Mouse (Mus musculus) cerebellum, adult 18-20 months (tissue): ENCODE measurements at regions not wholly inside any gene's neighbourhood (a gene's known extent, or its start where the extent isn't known, plus 50 kb on each side); places are given as distances from the start of the nearest gene placed in this dataset.
A peak's percentile ranks its signal among the peaks of the same experiment; 100 is the strongest.

ENCODE experiments used
- DNase-seq, 2 experiments: peaks; one replicate each; pipeline ENCODE4 v3.0.0; 2021

DNA sequence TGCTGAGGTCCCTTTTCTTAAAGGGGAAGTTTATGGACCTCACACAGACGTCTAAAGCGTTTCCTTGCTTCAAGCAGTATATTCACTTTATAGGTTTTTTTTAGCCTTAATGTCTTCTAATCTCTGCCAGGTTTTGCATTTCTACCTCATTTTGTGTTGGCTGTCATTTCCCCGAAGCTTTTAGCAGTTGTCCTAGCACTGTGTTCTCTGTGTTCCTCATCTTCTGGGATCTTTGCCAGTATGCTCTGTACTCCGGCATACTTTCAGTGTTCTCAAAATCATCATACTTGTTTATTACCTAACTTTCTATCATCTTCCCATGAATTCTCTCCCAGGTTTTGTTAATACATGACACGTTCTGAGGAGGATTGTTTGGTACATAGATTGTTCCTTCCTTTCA lies 333.5 kb upstream of the Lsamp start:
- DNase-seq, result no peak

DNA sequence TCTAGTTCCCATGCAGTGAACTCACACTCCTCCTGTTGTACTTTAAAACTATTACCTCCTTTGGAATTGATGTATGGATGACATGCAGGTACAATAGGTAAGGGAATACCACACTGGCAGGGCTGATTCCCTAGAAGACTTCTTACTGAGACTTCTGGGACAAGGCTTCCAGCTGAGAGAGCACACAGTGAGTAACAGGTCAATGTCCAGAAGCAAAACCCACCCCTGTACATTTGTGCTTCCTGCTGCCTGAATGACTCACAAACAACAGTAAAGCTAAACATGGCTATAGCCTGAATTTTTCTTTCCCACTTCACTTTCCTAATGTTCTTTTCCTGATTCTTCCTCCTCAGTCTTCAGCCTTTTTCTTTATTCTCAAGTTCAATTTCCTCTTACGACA lies 316.3 kb upstream of the Lsamp start:
- no peak for DNase-seq

DNA sequence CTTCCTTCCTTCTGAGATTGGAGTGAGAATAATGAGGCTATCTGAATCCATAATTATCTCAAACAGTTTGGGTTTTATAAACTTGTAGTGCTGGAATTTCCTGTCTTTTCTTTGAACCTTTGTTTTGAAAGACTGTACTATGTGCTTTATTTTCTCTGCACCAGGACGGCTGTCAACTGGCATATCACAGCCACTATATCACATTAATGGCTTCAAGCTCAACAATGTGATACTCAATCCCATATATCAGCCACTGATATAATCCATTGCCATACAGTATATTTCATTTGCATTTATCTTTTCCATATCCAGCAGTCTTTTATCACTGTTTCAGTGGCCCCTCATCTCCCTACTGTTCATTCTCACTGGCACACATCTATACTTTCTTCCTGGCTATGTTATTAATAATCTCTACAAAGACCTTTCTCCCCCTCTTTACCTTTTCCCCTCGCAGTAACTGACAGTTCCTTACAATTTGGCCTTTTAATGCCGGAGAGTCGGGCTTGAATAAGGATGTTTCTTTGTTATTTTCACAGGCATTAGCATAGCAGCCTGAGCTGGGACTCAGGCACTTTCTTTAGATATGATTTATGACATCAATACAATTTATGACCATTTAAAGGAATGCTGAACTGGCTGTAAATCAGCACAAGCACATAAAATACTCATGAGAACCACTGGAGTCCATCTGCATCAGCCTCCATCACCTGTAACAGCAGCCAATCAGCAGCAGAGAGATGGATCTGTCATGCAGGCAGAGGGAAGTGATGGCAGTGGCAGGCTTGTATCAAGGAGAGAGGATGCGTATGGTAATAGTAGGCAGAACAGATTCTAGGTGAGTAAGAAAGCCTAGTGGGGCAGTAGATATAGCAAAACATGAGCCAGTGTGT lies 311.8 kb upstream of the Lsamp start:
- DNase-seq, result no peak

DNA sequence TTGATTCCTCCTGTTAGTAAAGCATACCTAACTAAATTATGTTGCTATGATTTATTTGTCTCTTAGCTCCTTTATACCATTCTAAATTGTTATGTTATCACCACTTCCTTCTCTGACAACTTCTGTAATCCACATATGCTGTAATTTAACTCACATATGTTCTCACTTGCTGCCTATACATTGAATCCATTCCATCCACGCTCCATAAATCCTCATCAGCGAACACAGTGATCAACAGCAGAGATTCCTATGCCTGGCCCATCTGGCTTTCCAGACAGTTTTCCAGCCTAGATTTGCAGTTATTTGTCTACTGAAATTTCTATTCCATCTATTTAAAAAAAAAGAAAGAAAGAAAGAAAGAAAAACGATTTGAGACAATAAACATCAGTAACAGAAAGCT lies 308.4 kb upstream of the Lsamp start:
- DNase-seq, result no peak

DNA sequence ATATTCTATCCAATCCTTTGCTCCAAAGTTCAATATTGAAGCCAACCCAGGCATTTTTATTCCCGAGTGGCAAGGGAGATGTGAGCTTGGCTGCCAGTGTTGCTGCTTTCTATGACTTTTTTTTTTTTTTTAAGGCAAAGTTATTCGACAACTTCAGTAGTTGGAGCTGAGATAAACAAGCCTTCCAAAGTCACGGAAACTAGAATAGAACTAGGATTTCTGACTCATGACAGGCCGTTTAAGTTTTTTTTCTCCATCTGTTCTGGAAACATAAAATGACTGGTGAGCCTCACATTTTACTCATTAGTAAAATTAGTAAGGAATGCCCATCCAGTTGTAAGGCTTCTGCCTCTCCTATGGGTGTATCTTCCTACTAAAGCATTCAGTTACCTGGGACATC lies 305.9 kb upstream of the Lsamp start:
- DNase-seq, result no peak

DNA sequence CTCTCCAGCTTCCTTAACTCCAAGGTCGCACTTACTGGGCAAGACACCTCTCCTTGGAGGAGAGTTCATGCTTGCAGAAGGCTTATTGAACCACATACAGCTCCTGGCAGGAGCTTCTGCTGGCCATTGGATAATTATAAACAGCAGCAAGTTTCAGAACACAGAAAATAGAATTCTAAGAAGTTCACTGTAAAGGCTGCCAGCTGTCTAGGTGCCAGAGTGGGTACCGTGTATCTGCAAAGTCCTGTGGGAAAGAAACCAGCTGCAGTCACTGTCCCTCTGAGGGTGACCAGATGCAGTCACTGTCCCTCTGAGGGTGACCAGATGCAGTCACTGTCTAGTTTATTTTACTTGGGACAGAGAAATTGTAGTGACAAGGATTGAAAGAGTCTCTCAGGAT lies 291.1 kb upstream of the Lsamp start:
- peak in 1 of 2 experiments; percentile 2 for DNase-seq

DNA sequence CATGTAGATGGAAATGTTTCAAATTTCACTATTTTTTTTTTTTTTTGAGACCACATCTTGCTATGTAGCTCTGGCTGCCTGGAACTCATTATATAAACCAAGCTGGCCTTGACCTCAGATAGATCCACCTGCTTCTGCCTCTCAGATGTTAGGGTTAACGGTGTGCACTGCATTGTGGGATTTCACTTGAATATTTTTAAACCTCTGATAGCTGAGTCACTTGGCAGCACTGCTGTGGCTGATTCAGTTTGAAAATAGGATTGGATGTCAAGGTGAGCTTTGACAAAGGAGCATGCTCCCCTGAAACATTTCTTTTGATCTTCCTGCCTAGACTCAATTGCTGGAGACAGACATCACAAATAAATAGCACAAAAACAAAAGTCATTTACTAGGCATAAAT lies 288.3 kb upstream of the Lsamp start:
- DNase-seq, result no peak

DNA sequence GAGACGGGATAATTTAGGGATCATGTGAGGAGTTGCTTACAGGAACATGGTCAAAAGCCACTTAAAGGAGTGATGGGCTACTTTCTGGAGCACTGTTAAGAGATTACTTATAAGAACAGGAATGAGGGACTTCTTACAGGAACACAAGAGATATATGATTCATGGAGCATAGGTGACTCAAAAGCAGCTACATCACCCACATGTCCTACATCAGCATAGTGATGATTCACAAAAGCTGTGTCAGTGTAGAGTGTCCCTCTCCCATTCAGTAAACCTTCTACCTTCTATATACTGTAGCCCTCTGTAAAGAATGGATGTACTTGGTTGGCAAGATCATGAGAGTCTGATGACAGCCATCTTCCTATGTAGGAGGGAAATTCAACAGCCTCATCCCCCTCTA lies 285.0 kb upstream of the Lsamp start:
- DNase-seq, result no peak

DNA sequence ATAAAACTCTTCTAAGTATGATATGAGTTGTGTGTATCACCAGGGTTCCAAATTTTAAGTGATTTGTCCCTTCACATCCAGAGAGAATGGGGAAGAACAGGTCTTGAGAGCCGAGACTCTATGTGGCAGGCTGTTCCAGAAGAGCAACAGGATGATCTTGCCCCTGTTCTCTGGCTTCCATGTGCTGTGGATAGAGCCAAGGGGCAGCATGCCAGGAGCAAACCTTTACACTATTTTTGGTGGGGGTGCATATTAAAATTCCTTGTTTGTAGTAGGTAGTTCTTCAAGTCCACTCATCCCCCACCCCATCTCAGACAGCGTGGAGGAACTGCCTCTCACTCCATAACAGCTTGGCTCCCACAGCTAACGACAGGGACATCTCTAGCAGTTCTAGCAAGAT lies 278.0 kb upstream of the Lsamp start:
- DNase-seq, result no peak

DNA sequence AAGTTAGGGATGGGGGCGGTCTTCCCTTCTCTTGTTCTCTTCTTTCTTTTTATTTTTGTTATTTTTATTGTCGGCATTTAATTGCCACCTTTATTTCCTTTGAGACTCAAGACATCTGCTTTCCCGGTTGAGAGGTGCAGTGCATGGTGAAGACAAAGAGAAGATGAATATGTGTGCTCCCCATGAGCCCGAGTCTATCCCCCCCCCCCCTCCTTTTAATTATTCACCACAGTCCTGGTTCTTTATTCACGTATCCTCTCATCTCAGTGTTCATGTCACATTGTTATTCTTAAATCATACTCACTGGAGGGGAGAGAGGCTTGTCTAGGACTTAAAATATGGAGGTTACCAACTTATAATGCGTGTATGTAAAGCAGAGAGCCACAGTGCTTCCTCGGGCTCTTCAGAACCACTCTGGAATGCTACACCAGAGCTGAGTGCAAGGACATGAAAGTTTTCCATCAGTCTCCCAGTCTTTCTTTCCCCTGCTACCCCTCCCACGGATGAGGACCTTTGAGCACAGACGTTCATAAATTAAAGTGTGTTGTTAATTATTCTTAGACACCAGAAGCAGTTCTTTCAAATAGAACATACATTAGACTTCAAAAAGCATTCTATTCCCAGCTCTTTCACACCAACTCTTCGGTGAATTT lies 274.6 kb upstream of the Lsamp start:
- no peak for DNase-seq

DNA sequence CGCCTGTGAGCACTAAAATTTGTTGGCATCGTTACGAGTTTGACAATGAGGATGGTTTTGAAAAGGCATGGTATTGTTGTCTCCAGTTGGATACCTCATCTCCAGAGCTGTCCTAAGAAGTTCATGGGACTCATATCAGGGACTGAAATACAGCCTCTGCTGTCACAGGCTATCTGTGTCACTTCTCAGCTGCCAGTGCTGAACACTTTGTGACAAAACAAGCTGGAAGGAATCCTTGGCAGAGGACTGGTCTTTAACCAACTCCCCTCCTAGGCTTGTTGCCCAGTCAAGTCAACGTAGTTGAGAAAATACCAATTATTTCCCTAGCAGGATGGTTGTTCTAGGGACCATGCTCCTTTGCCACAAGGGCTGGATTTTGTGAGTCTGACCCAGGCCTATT lies 256.6 kb upstream of the Lsamp start:
- DNase-seq, result no peak

DNA sequence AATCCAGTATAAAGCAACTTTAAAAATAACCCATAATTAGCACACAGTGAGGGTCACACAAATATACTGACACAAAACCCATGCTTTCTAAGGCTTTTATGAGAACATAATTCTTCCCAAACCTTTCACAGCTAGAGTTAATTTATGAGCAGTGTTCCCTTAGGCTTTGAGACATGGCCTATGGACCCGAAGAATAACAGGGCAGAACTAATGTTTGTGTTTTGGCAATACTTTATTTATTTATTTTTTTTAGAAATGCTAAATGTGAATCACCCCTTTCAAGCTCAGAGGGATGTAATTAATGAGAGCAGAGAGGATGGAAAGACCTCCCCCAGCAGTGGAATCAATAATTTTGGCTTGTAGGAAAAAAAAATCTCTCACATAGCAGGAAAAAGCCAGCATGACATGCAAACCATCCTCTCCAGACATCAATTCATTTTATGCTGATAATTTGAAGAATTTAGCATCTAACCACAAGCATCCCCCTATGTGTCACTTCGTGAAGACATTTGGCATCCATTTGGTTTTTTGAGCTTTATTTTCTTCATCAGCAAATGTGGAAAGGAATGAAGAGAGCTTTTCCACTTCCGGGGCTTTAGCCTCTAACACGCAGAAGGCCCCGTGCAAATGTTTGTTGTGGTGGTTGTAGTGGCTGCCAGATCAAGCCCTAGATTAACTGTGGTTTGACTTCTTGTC lies 238.0 kb upstream of the Lsamp start:
- DNase-seq, result no peak

DNA sequence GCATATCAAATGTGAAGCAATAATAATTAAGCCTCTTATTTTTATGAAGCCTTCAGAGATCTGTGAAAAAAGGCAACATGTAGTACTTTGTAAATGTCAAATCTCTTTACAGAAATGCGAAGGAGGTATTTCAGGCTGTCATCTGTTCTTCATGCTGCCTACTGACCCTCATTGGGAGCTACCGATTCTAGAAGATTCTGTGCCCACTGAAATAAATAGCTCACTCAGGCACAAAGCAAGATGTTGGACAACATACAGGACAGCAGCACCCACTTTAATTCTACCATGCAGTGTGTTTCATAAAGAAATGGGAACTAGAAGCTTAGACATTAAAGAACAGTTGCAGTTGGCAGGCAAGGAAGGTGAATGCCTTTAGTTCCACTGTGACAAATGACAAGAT lies 232.4 kb upstream of the Lsamp start:
- no peak for DNase-seq

DNA sequence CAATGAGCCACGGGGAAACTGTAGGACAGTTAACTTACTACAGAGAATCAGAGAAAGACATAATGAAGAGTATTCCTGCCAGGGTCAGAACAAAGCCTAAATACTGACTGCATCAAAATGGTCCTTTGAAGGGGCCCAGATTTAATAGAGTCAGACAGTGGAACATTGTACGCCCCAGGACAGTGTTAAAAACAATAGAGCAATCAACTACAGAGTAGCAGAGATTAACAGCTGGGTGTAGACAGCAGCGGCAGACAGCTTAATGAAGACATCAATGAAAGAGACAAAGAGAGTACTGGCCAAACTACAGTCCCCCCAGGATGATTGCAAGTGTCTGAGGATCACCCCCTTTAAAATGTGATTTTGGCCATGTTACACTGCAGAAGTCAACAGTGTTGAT lies 183.1 kb upstream of the Lsamp start:
- no peak for DNase-seq

DNA sequence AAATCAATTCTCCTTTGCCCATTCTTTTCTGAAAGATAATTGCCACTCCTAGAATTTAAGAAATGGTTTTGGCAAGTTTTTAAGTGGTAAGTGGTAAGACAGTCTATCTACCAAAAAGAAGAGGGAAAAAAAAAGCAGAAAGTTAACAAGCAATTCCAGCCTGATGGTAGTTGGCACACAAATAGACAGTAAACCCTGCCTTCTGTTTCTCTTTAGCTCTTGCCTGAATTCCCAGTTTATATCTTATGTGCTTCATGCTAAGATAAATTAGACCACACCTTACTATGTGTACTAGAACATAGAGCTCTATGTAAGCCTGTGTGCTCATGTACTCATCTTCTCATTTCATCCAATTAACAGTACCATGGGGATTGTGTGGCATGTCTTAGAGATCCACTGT lies 164.0 kb upstream of the Lsamp start:
- no peak for DNase-seq

DNA sequence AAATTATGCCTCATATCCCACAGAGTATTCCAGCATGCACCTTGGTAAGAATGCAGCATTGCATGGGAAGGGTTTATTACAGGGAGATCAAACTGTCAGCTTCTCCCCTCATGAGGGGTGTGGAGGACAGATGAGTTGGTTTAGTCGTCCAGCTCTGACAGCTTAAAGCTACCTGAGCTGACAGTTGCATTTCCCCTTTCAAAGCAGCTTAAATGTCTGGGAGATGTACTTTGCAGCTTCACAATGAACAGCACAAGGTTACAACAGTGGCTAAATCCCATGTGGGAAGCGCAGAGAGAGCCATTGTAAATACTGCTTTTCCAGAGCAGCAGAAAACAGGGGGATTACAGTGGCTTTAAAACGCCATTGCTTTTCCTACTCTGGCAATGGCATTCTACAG lies 149.9 kb upstream of the Lsamp start:
- DNase-seq, result no peak

DNA sequence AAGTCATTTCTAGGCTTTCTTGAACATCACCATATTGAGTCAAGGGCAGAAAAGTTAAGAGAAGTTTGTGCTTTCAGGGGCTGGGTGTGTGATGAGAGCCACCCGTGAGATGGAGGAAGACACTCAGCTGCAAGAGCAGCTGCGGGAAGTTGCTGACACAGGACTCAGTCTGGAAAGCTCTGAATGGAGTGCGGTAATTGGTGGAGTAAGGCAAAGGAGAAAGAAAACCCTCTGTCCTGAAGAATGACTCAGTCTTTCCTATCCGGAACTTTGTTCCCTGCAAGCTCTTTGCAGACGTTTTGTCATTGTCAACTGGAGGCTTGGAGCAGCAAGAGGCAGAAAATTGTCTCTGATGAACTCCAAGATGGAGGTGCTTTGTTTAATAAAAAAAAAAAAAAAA lies 102.6 kb upstream of the Lsamp start:
- no peak for DNase-seq

DNA sequence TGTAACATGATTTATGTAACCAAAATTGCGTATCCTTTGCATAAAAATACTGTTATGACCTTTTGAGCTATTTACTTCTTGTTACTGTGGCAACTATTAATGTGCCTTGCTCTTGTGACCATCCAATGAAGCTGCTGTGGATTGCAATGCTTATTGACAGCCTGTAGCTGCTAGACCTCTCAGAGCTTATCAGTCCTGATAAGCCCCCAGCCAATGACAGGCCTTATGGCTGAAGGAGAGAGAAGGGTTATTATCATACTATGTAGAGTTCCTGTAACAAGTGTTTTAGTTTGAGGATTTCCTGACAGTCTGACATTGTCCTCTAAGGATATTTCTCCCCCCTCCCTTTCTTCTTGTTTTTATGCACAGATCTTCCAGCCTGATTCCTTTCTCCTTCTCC lies 96.2 kb upstream of the Lsamp start:
- DNase-seq, result no peak
